Mouse (Mus musculus): ENCODE measurements around the gene Ackr1.
"Not testable (repeated sequence)": the region's sequence is repeated elsewhere in the genome, so short reads cannot be mapped to it uniquely, and the experiment has no call there.

Ackr1 gene

DNA sequence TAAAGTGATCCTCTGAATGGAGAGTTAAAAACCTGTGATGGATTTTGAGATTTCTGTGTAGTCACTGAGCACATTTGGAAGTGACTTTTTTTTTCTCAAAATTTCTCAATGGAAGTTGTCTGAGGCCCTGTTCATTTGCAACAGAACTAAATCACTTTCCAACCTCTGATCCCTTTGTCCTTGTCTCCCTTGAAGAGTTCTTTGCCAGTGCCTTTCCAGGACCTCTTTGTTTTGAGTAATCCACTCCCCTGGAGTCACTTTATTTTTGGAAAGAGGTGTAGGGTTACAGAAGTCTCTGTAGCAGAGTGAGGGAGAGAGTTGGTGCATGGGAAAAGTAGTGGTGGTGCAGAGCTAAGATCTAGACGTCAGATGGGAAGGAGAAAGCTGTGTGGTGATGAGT lies 15.0 kb upstream of the Ackr1 start:
- no peak for DNase-seq

DNA sequence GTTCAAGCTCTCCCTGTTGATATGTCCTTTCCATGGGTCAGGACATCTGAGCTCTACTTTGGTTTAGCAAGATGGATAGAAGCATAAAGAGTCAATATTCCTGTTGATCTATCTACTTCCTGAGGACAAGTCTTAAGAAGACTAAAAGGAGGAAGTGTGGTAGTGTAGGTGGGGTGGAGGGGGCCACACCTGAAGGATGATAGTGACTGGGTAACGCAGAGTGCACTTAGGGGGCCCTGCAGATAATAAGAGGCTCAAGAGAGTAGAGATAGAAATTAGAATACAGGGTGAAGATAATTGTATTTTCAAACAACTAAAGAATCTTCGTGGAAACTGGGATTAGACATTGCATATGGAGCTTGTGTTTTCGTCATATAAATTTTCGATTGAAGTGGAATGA lies 11.6 kb upstream of the Ackr1 start:
- DNase-seq, result no peak

DNA sequence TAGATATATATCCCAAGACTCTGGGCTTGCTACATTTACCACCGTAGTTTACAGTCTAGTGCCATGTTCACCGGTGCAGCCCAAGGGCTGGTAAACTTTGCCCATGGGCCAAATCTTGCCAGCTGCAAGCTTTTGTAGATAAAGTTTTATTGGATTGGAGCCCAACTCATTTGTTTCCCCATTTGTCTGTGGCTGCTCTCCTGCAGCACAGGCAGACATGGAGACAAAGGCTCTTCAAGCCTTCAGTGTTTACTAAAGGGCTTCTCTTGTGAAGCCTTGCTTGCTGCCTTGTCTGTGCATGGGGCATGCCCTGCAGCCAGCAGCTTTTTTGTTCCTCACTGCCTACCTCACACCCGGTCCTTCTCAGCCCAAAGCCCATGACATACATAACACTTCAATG lies 10.4 kb upstream of the Ackr1 start:
- DNase-seq, result no peak

DNA sequence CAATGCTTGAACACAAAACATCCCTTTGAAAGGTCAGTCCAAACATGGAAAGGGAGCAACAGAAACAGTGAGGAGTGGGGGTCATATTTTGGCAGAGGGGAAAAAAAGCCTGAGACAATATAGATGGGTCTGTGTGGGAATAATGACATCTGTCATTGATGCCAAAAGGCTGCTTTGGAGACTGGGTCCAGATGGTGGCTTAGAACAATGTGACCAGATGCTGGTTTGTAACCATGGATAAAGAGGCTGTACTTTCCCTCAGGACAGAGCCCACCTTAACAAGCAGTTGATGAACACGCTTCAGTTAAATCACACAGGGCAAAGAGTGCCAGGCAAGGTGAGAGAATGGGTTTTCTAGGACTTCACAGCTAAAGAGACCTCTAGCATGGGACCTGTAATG lies 8.9 kb upstream of the Ackr1 start:
- DNase-seq, result peak; percentile 67

DNA sequence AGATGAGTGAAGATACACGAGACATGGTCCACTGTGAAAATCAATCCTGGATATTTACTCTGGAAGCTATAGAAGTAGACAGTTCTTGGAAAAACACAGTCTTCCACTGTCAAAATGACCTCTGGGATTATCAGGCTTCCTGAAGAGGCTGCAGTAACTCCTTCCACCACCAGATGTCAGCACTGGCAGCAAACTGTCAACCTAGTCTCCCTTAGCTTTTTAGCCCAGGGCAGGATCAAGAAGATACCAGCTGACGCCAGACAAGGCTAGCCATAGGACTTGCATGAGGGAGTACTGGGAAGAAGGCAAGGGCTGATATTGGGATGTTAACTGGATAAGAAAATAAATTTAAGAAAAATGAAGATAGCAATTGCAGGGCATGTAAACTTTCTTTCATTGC lies 6.0 kb upstream of the Ackr1 start:
- DNase-seq, result peak; percentile 86

DNA sequence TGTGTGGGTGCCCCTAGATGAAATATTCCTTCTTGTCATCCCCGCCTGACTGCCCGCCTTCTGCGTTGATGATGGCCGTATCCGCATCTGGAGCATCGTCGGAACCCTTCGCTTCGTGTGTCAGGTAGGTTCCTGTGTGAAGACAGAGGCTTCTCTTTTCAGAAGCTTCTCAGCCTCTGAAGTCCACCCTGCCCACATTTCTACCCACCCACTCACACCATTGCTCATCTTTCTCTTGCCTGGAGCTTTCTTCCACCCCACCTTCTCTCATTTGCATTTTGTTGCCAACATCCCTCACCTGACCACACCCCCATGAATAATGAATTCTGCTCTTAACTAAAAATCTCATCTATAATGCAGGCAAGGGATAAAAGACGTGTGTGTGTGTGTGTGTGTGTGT lies 3.5 kb upstream of the Ackr1 start:
- no peak for DNase-seq

DNA sequence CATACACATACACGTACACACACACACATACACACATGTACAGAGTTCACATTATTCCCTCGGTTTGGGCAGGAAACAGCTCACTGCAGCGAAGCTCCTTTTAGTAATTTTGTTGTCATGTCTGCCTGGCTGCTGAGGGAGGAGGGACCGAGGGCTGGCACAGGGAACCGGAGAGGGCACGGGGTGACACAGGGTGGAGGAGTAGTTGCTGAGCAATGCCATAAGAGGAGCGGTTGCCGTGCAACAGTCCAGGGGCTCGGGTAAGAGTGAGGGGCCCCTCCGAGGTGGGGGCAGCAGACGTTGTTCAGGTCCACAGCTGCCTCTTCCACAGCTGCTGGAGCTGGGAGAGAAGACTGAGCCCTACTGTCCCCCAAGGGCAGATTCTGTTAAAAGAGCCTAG lies 2.4 kb upstream of the Ackr1 start:
- DNase-seq, result no peak

DNA sequence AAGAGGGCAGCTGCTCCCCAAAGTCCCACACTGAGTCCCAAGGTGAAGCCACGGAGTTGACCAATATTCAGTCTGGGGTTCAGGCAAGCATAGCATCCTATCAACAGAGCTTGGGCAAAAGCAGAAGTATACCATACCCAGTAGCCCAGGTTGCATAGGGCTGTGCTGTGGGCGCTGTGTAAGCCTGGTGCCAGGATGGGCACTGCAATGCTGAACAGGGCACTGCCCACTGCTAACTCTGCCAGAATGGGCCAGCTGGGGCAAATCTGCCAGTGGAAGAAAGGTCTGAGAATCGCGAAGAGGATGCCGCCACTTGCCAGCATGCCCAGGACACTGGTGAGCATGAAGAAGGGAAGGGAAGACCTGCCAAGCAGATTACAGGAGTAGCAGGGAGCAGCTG lies 1.1 kb downstream of the Ackr1 start:
- no peak for DNase-seq

DNA sequence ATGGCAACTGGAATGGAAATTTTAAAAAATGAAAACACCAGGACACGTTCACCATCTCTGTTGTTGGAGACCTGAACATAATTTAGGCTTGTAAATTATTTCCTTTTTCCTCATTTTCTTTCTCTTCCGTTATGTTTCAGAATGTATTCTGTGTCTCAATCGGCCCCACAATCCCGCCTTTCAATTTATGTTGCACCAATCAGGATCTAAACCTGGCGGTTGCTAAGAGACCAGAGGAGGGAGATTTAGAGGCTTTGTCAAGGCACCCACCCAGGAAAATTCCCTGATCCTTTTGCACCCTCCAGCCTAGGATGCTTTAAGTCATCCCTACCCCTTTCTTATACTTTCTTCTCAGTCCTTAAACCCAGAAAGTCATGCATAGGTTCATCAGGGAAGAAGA lies 3.8 kb downstream of the Ackr1 start:
- DNase-seq, result no peak

DNA sequence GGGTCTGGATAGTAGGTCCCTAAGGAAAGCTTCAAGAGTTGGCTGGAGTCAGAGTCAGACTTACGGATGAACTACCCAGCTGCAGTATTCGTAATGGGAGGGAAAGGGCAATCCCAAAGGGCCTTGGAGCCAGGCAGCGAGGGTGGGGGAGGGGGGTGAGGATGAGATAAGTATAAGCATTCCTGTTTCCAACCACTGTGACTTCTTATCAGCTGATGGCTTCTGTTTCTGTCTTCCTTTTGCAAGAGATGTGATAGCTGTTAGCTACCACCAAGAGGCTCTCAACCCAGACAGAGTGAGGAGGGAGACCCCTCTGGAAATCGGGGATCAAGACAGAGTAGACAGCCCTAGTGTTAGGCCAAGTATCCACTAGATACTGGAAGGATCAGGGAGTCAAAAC lies 4.4 kb downstream of the Ackr1 start:
- no peak for DNase-seq

DNA sequence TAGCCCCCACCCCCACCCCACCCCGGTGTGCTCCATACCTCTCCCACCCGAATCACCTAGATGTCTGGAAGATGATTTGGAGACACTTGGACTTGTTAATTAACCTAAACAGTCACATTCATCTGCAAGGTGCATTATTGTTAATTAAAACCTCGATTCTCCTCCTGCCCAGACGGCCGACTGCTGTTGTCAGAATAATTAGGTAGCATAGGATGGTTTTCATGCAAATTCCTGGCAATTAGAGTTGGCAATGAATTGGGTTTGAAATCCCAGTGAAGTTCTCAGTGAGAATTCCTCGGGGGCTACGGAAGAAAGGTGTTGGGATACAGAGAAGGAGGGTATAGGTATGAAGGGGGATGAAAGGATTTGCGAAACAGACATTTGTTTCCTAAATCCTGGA lies 5.1 kb downstream of the Ackr1 start:
- DNase-seq, result no peak

DNA sequence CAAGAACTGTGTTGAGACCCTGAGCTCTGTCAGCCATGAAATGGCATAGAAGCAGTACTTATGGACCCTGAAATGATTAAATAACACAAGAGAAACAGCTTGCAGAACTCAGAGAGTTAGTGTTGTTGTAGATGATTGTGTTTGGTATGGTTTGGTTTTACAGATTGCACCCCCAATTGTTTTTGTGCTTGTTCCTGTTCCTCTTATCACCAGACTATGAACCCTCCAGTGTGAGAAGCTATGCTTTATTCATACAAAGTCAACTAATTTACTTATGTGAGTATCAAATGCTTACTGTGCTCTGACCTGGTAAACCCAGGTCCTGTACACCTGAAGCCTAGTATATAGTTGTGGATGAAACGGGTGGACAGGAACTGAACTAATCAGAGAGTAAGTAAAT lies 7.0 kb downstream of the Ackr1 start:
- no peak for DNase-seq

DNA sequence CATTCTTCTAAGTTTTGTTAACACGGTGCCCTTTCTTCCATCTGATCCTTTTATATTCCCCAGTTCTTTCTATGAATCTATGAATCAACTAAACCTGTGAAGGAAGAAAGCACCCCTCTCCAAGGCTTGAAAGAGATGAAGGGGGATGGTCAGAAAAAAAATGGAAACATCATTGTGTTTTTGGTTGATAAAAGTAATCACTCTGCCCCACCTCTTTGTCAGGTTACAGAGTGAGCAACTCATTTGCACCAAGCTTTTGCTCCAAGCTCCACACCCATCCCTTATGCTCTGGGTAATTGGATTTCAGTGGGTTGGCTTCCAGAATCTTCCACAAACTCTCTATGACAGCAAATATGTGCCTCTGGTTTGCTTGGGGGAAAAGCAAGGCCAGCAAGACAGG lies 8.2 kb downstream of the Ackr1 start:
- no peak for DNase-seq

DNA sequence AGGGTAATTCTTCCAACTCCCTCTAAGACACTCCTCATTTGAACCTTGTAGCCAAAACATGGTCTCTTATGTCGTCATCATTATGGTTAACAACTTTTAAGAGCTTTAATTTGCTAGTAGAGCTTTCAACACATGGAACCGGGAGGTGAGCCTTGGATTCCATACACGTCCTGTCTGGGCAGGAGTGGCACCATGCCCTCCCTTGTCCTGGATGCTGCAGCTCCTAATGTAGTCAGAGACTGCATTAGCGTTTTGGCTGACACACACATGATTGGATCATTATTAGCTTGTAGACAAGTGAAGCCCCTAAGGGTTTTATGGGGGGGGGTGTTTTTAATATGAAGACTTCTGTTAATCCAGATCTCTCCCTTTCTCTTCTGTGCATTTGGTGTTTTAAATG lies 8.6 kb downstream of the Ackr1 start:
- DNase-seq, result no peak

DNA sequence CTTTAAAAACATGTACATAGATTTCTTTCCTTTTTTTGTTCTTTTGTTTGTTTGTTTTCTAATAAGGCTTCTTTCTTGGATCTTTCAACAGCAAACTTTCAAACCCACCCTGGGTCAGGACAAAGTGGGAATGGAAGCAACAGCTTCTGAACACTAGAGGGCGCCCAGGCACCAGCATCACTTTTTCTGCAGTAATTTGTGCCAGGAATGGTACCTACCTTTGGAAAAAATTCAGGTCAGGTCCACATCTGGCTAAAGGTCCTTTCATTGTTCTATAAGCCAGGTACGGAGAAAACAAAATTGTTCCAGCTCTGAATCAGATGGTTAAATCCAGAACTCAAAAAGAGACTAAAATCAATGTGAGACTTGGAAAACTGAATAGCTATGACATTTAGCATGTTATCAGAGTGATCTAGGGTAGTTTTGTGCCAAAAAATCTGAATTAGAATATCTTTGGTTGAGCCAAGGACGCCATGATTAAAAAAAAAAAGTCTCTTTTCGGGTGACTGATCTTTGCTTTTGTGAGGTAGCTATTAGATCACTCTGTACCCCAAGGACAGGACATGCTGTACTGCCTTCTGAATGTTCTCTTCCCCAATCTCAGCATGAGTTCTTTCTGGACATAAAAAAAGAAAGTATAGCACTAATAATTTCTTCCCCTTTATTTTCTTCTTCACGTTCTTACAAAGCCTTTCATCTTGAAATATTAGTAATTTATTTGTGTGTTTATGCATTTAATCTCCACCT lies 9.5 kb downstream of the Ackr1 start:
- DNase-seq, result peak; percentile 55

DNA sequence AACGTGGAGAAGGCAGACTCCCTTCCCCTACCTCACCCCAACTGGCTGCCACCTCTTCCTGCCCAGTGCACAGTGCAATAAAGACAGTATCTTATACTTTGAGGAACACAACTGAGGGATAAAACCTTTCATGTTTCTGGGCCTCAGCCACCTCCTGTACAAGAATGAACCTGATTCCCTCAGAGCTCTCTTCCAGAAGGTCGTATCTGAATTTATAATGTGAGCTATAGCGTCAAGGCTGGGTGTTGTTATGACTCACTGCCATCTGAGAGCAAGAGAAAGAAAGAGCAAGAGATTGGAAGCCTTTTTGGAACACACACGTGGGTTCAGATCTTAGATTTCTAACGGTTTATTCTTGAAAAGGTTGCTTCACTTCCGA lies 11.3 kb downstream of the Ackr1 start:
- no peak for DNase-seq

DNA sequence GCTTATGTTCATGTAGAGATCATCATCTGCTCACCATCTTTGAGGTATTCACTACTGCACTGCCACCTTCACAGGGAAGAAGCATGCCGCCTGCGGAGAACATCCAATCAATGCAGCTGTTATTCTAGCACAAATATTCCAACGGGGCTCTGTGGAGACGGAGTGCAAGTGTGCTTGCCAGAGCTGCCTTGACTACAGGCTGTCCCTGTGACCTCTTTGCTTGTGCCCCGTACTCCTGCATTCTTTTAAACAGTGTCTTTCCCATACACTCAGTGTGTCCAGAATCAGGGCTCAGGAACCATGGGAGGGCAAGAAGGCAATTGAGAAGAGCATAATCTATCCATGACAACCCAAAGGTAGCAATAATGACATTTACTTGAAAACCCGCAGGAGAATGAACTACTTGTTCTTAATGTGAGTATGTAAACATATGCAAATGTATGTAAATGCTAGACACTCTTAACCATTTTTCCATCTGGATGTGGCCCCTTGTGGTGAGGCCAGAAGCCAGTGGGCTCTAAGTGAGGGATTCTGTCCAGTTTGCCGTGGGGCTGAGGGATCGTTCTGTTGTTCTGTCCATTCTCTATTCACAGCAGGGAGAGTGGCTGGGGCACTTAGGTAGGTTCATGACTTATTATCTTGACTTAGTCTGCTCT lies 11.8 kb downstream of the Ackr1 start:
- no peak for DNase-seq

DNA sequence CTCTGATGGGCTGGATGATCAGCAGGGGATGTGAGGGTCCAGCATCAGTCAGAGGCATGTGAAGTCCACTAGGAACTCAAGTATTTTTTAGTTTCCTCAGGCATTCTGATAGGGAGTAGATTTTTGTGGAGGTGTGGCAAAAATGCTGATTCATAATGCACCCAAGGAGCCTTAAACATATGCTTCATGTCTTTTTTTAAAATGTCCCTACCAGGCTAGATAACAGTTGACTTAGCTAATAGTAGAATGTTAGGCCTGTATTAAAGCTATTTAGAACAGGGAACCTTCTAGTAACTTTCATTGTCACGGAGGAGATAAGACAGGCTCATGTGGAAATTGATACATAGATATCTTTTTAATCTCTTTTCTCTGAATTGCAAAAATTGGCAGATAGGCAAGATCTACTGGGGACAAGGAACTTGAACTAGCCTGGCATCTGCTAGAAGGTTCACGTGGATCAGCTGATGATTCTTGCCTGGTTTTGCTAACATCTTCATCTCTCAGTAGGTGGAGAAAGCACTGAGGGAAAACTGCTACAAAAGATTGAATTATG lies 15.5 kb downstream of the Ackr1 start:
- no peak for DNase-seq

DNA sequence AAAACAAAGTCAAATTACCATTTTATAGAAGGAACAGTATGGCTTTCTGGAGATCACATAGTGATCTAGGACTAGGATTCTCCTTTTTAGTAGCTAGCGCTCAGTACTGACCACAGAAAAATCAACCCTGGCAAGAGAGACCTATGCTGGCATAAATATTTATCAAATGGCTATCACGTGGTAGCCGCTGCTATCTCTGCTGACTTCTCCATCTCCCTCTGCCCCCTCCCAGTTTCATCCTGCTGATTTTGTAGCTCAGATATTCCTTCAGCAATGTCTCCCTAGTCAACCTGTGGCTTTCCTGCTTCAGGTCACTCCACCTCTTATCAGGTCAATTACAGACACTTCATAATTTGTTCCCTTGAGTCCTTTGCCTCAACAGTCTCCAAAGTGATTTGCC lies 17.8 kb downstream of the Ackr1 start:
- no peak for DNase-seq

DNA sequence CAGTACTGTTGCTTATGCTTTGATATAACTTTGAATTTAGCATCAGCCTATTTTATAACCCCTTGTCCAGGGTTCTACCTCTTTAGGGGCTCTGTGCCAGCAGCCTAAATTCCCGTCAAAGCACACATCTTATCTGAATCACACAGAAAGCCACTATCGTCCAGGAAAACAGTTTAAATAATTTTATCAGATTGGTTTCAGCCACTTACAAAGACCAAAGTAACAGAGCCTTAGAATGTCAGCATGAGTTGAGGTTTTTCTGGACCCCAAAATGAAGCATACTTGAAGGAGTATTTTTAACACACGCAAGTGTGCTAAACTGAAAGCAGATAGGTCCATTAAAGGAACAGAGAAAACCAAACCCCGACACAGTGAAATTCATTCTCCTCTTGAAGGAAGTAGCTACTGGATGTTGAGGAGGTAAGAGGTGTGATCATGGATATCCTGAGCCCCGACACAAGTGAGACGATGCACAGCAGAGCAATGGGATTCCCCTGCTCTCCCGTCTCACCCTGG lies 20.0 kb downstream of the Ackr1 start:
- DNase-seq, result not testable (repeated sequence)

DNA sequence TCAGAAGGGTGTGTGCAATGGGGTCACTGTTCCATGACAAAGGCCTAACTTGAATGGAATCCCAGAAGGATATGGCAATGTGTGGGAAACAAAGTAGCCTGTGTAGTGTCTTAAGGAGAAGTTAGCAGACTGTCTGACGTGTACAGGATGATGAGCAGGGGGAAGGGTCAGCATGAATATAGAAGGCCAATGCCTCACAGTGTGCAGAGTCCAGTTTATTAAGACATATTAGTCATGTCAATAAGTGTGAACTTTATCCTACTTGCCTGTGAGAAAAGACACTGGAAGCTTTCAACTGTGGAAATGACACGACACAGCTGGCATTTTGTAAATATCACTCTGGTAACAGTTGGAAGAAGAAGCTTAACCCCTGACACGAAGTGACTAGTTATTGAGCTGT lies 30.8 kb downstream of the Ackr1 start:
- not testable (repeated sequence) for DNase-seq
